Mouse (Mus musculus) midbrain, embryonic 11.5 days (tissue): ENCODE measurements around the gene Tnfrsf14. TPM values are rescaled to one million over a fixed set of nuclear protein-coding genes. Genes with fewer than 3 reads are reported as not detected.
A peak's percentile ranks its signal among the peaks of the same experiment; 100 is the strongest.

Experiments
- ATAC-seq: fragments of 200-750 bp; cut with Nextera tagmentation; 2 replicates; pipeline ENCODE4 v1.8.0; 2017; ENCODE audit warnings: moderate TSS enrichment, moderate library complexity; ENCODE audit not compliant: low FRiP score
- DNase-seq: peaks from one replicate; pipeline ENCODE4 v3.0.0; 2015; ENCODE audit warnings: low spot score; ENCODE audit errors: missing footprints
- H3K27ac ChIP-seq: fragments of 300-500 bp; sonication (generic); 2 replicates; pipeline ENCODE4 v1.5.1; 2014; ENCODE audit warnings: low read depth, low read length
- H3K27me3 ChIP-seq: fragments of 300-500 bp; sonication (generic); 2 replicates; pipeline ENCODE4 v1.6.1; 2014; ENCODE audit warnings: mild to moderate bottlenecking, low read length, moderate library complexity, mixed read lengths; ENCODE audit not compliant: control insufficient read depth, insufficient read depth
- H3K36me3 ChIP-seq: fragments of 300-500 bp; sonication (generic); 2 replicates; pipeline ENCODE4 v1.6.1; 2014; ENCODE audit warnings: mild to moderate bottlenecking, low read length, moderate library complexity, mixed read lengths; ENCODE audit not compliant: control insufficient read depth, insufficient read depth
- H3K4me1 ChIP-seq: fragments of 300-500 bp; sonication (generic); 2 replicates; pipeline ENCODE4 v1.6.1; 2014; ENCODE audit warnings: low read length; ENCODE audit not compliant: control insufficient read depth, insufficient read depth
- H3K4me2 ChIP-seq: fragments of 300-500 bp; sonication (generic); 2 replicates; pipeline ENCODE4 v1.6.1; 2014; ENCODE audit warnings: mild to moderate bottlenecking, moderate library complexity
- H3K4me3 ChIP-seq: fragments of 300-500 bp; sonication (generic); 2 replicates; pipeline ENCODE4 v1.5.1; 2014; ENCODE audit warnings: low read depth, low read length
- H3K9ac ChIP-seq: fragments of 300-500 bp; sonication (generic); 2 replicates; pipeline ENCODE4 v1.6.1; 2014; ENCODE audit warnings: low read length
- H3K9me3 ChIP-seq: fragments of 300-500 bp; sonication (generic); 2 replicates; pipeline ENCODE4 v1.6.1; 2016; ENCODE audit warnings: low read length; ENCODE audit not compliant: control insufficient read depth
- WGBS: fragments of 180-500 bp; shearing (Covaris S2); extraction: QIAGEN DNeasy Blood & Tissue Kit; methylation state at CpG from one replicate; pipeline ENCODE4 v1.1.7; 2014; 5-methylcytosine and 5-hydroxymethylcytosine counted together
- polyA plus RNA-seq: library from polyadenylated mRNA; unstranded; fragments of >200 nt; fragmentation: Nextera tagmentation; extraction: Ambion mirVana; gene quantifications from 2 replicates; pipeline ENCODE4 v1.2.1, GENCODE M21; 2014

Gene Tnfrsf14
- polyA plus RNA-seq: 0.93 and 1.2 TPM in 2 replicates

- no peak within 1 kb of the TSS for H3K4me2 ChIP-seq
- DNase-seq (no peak), ATAC-seq (peak; percentile 24; the same call in 1 of the 2 replicates)
- H3K4me3 ChIP-seq: no peak within 1 kb of the TSS
- WGBS: 62% methylated on average over 12 of the region's 12 CpGs
- no peaks in the 10 kb centered on the region for H3K9me3 ChIP-seq
- no peak within 1 kb of the TSS for H3K9ac ChIP-seq
- peaks cover 3% of the 10 kb centered on the region; the same call in 1 of the 2 replicates for H3K4me1 ChIP-seq
- H3K27ac ChIP-seq: peak within 1 kb of the TSS; percentile 35; the same call in 1 of the 2 replicates
- H3K36me3 ChIP-seq: no peaks in the 10 kb centered on the region
- H3K27me3 ChIP-seq: no peaks in the 10 kb centered on the region
Observed at GRCm38 (mm10) chr4:154928395-154929087, at the start of gene Tnfrsf14. TSS of gene Tnfrsf14 (minus strand) at chr4:154928563.

- DNase-seq: peak; percentile 84
- no peaks in the 10 kb centered on the region for H3K27me3 ChIP-seq
- 91% methylated on average over 11 of the region's 11 CpGs for WGBS
- no peaks in the 10 kb centered on the region for H3K4me1 ChIP-seq
- H3K27ac ChIP-seq: no peak overlapping the region
- peaks cover 73% of the 10 kb centered on the region for H3K36me3 ChIP-seq
- no peak overlapping the region for H3K4me2 ChIP-seq
- H3K4me3 ChIP-seq: no peak overlapping the region
- no peaks in the 10 kb centered on the region for H3K9me3 ChIP-seq
- H3K9ac ChIP-seq: no peak overlapping the region
- no peak for ATAC-seq
Observed at GRCm38 (mm10) chr4:154974163-154974611, 45.8 kb upstream of the Tnfrsf14 start.

- H3K36me3 ChIP-seq: peaks cover 66% of the 10 kb centered on the region
- WGBS: 93% methylated on average over 12 of the region's 12 CpGs
- H3K9ac ChIP-seq: no peak overlapping the region
- H3K27ac ChIP-seq: no peak overlapping the region
- no peak overlapping the region for H3K4me2 ChIP-seq
- no peak overlapping the region for H3K4me3 ChIP-seq
- ATAC-seq: no peak
- no peak for DNase-seq
- H3K4me1 ChIP-seq: no peaks in the 10 kb centered on the region
- no peaks in the 10 kb centered on the region for H3K27me3 ChIP-seq
- no peaks in the 10 kb centered on the region for H3K9me3 ChIP-seq
Observed at GRCm38 (mm10) chr4:154972546-154972945, 44.2 kb upstream of the Tnfrsf14 start.

DNA sequence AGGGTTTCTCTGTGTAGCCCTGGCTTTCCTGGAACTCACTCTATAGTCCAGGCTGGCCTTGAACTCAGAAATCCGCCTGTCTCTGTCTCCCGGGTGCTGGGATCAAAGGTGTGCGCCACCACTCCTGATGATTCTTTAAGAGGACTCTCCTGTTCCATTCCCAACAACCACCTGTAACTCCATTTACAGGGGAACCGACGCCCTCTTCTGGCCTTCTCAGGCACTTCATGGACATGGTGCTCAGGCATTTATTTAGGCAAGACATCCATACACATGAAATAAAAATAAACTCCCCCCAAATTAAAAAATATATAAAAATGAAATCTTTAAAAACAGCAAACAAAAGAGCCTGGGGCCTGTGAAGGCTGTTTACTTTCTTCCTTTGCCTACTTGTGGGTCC lies 38.8 kb upstream of the Tnfrsf14 start:
- Histone ChIP-seq H3K27ac (no peak overlapping the region), H3K4me3 (no peak overlapping the region), H3K36me3 (peaks cover 29% of the 10 kb centered on the region), H3K9ac (no peak overlapping the region), H3K4me2 (no peak overlapping the region), H3K9me3 (no peaks in the 10 kb centered on the region), H3K27me3 (no peaks in the 10 kb centered on the region), H3K4me1 (peaks cover 36% of the 10 kb centered on the region)
- peak; percentile 92 for DNase-seq
- 53% methylated on average over 5 of the region's 5 CpGs for WGBS
- ATAC-seq: no peak

DNA sequence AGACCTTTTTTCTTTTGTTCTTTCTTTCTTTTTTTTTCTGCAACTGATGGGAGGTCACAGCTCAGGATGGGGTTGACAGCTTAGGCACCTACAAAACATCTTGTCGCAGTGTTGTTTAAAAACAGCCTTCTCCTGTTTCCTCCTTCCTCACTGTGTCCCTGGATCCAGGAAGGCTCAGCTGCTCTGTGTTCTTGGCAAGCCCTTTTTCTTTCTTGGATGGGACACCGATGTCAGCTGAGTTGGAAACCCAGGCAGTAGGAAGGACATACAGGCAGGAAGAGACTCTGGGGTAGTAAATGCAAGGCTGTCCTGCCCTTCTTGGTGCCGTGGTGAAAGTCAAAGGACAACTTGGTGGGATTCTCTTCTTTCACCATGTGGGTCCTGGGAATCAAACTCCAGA lies 37.5 kb upstream of the Tnfrsf14 start:
- 62% methylated on average over 3 of the region's 3 CpGs for WGBS
- Histone ChIP-seq H3K36me3 (peaks cover 21% of the 10 kb centered on the region), H3K27me3 (no peaks in the 10 kb centered on the region), H3K4me3 (peak overlapping the region; percentile 95), H3K9me3 (no peaks in the 10 kb centered on the region), H3K4me2 (peak overlapping the region; percentile 79), H3K27ac (no peak overlapping the region), H3K9ac (peak overlapping the region; percentile 92), H3K4me1 (peaks cover 40% of the 10 kb centered on the region)
- ATAC-seq (no peak), DNase-seq (peak; percentile 81)

- no peaks in the 10 kb centered on the region for H3K9me3 ChIP-seq
- DNase-seq: no peak
- H3K4me2 ChIP-seq: peak overlapping the region; percentile 79
- peaks cover 10% of the 10 kb centered on the region for H3K36me3 ChIP-seq
- peak overlapping the region; percentile 95 for H3K4me3 ChIP-seq
- no peak for ATAC-seq
- H3K9ac ChIP-seq: peak overlapping the region; percentile 92
- peaks cover 47% of the 10 kb centered on the region for H3K4me1 ChIP-seq
- under 1% methylated on average over 35 of the region's 36 CpGs for WGBS
- peak overlapping the region; percentile 98 for H3K27ac ChIP-seq
- H3K27me3 ChIP-seq: peaks cover 2% of the 10 kb centered on the region; the same call in 1 of the 2 replicates
Observed at GRCm38 (mm10) chr4:154964581-154965235, 36.3 kb upstream of the Tnfrsf14 start.

- Histone ChIP-seq H3K36me3 (peaks cover 5% of the 10 kb centered on the region), H3K27me3 (peaks cover 2% of the 10 kb centered on the region; the same call in 1 of the 2 replicates), H3K4me2 (peak within 1 kb of the TSS; percentile 79), H3K9ac (peak within 1 kb of the TSS; percentile 98), H3K27ac (peak within 1 kb of the TSS; percentile 98), H3K9me3 (no peaks in the 10 kb centered on the region), H3K4me3 (peak within 1 kb of the TSS; percentile 95), H3K4me1 (peaks cover 54% of the 10 kb centered on the region)
- DNase-seq (peak; percentile 99), ATAC-seq (peak; percentile 78)
- WGBS: under 1% methylated on average over 59 of the region's 66 CpGs
Observed at GRCm38 (mm10) chr4:154963901-154964580, 35.7 kb upstream of the Tnfrsf14 start, which contains the start of gene Pank4. TSS of gene Pank4 (plus strand) at chr4:154964123.

DNA sequence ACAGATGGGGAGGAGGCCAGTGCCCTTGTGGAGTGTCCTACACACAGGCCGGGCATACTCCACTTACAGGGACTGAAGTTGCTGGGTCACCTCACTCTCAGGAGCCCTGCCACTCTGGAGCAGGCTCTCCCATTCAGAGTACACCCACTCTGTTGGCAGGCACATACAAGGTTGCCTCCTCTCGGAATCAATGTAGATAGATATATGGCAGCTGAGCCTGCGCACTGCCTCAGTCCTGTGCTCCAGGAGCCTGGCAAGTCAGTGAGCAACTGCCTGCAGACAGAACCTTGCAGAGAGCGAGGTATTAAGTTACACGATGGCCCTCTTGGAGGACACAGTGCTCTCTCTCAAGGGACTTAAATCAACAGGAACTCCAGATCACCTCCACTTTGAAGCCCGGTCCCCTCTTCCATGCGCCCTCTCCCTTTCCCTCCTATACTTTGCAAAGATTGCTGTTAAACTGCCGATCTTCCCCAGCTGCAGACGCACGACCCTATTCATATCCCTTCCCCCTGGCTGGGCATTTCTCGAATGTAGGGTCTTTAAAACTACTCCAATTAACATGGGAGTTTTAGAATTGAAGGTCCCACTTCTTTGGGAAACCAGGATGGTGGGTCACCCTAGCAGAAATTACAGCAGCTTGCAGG lies 35.0 kb upstream of the Tnfrsf14 start:
- Histone ChIP-seq H3K4me1 (peaks cover 61% of the 10 kb centered on the region), H3K27me3 (peaks cover 2% of the 10 kb centered on the region; the same call in 1 of the 2 replicates)
- peak; percentile 2; the same call in 1 of the 2 replicates for ATAC-seq

More for the DNA sequence above, 35.0 kb upstream of the Tnfrsf14 start:
- peak overlapping the region; percentile 95 for H3K4me3 ChIP-seq
- WGBS: 9% methylated on average over 11 of the region's 11 CpGs
- peaks cover 4% of the 10 kb centered on the region for H3K36me3 ChIP-seq
- H3K9ac ChIP-seq: peak overlapping the region; percentile 98
- H3K9me3 ChIP-seq: no peaks in the 10 kb centered on the region
- H3K4me2 ChIP-seq: peak overlapping the region; percentile 79
- peak overlapping the region; percentile 98 for H3K27ac ChIP-seq
- DNase-seq: peak; percentile 95
